Comparison of ENCODE assay signal across 1 mouse cellular context in genomic region chr12:112828501-112829243, GRCm38 (mm10).
TF ChIP-seq lines count a peak whose summit lies in the region.

No protein-coding gene starts in this region.

TF ChIP-seq in MEL, 35 proteins besides CTCF, POLR2A, EP300 and RAD21 (continued from another document):
- TF ChIP-seq JUND (IDR thresholded peaks at IDR 0.05; ENCODE audit: low read depth, low read length) (no peak), MAX (IDR thresholded peaks at IDR 0.05; ENCODE audit: low read length) (no peak), HCFC1 (IDR thresholded peaks at IDR 0.05; ENCODE audit: low read depth, low read length) (no peak), ELF1 (IDR thresholded peaks at IDR 0.05; ENCODE audit: low read depth, low read length) (no peak), TCF12 (IDR thresholded peaks at IDR 0.05; ENCODE audit: low read depth, low read length) (no peak), SIN3A (IDR thresholded peaks at IDR 0.05; ENCODE audit: low read length) (no peak), MAFK (IDR thresholded peaks at IDR 0.05; ENCODE audit: borderline replicate concordance, low read depth, low read length) (no peak), NRF1 (IDR thresholded peaks at IDR 0.05; ENCODE audit: insufficient read depth, low read depth, low read length, poor library complexity, severe bottlenecking) (no peak), RCOR1 (IDR thresholded peaks at IDR 0.05; ENCODE audit: low read depth, low read length) (no peak), ZC3H11A (IDR thresholded peaks at IDR 0.05; ENCODE audit: low read depth, low read length) (no peak), MAZ (IDR thresholded peaks at IDR 0.05; ENCODE audit: low read depth, low read length) (no peak), ZKSCAN1 (IDR thresholded peaks at IDR 0.05; ENCODE audit: low read depth, low read length) (no peak), ZNF384 (IDR thresholded peaks at IDR 0.05; ENCODE audit: low read depth, low read length) (no peak), MYB (IDR thresholded peaks at IDR 0.05; ENCODE audit: low read depth, low read length) (no peak), GATA1 (IDR thresholded peaks at IDR 0.05; ENCODE audit: low read depth, low read length) (no peak), MEF2A (IDR thresholded peaks at IDR 0.05; ENCODE audit: extremely low read depth, insufficient replicate concordance, low read depth, low read length, poor library complexity, severe bottlenecking) (no peak), TBP (IDR thresholded peaks at IDR 0.05; ENCODE audit: low read depth, low read length) (no peak)
TF ChIP-seq in MEL: peak in this region for 0.
